Mouse (Mus musculus) lung, adult 2 months (tissue): ENCODE results near the gene Fam210b.

Source experiments
- CTCF ChIP-seq: fragments of 200-500 bp; IDR thresholded peaks from 2 replicates; pipeline ENCODE4 v1.5.1; 2011; ENCODE audit warnings: mild to moderate bottlenecking, low read length, control low read depth; ENCODE audit not compliant: insufficient read depth
- POLR2A ChIP-seq: fragments of 200-500 bp; IDR thresholded peaks from 2 replicates; pipeline ENCODE4 v1.6.1; 2011; ENCODE audit warnings: low read depth, mild to moderate bottlenecking, control low read depth, low read length, borderline replicate concordance; ENCODE audit errors: extremely low read depth

- no peak for TF ChIP-seq CTCF
- TF ChIP-seq POLR2A: no peak
Observed at GRCm38 (mm10) chr2:172302396-172302795, 43.0 kb upstream of the Fam210b start.
